Mouse (Mus musculus) olfactory bulb, adult 2 months (tissue): ENCODE results near the gene Msrb2. TPM values are rescaled to one million over a fixed set of nuclear protein-coding genes. Genes with fewer than 3 reads are reported as not detected.

Experiments used
- H3K27ac ChIP-seq: fragments of 200-500 bp; 2 replicates; pipeline ENCODE4 v1.5.1; 2012; ENCODE audit warnings: low read depth, low read length; ENCODE audit not compliant: insufficient read depth
- H3K4me1 ChIP-seq: fragments of 200-500 bp; 2 replicates; pipeline ENCODE4 v1.6.1; 2012; ENCODE audit warnings: low read length; ENCODE audit not compliant: control insufficient read depth, insufficient read depth
- H3K4me3 ChIP-seq: fragments of 200-500 bp; 2 replicates; pipeline ENCODE4 v1.5.1; 2012; ENCODE audit warnings: mild to moderate bottlenecking, low read depth, low read length, moderate library complexity; ENCODE audit not compliant: insufficient read depth
- CTCF ChIP-seq: fragments of 200-500 bp; IDR thresholded peaks from 2 replicates; pipeline ENCODE4 v1.5.1; 2012; ENCODE audit warnings: low read depth, mild to moderate bottlenecking, low read length, moderate library complexity; ENCODE audit not compliant: insufficient read depth
- POLR2A ChIP-seq: fragments of 200-500 bp; IDR thresholded peaks from 2 replicates; pipeline ENCODE4 v1.6.1; 2012; ENCODE audit warnings: mild to moderate bottlenecking, low read depth, low read length, moderate library complexity; ENCODE audit not compliant: insufficient read depth
- WGBS: fragments of 180-500 bp; shearing (Covaris S2); methylation state at CpG from one replicate; pipeline ENCODE4 v1.1.7; 2018; 5-methylcytosine and 5-hydroxymethylcytosine counted together
- polyA plus RNA-seq: library from polyadenylated mRNA; stranded (reverse); fragments of >200 nt; gene quantifications from 2 replicates; pipeline ENCODE4 v1.2.4, GENCODE M21; 2012; ENCODE audit warnings: low replicate concordance; ENCODE audit not compliant: missing spikeins, insufficient read depth, insufficient read length

Gene Msrb2
- polyA plus RNA-seq, 1 experiment, result not detected

GRCm38 (mm10) chr2:19350167-19350566, 21.1 kb upstream of the Msrb2 start:
- WGBS, result 85% methylated on average over 5 of the region's 5 CpGs
- no peak for TF ChIP-seq POLR2A
- Histone ChIP-seq H3K4me1 (peaks cover 3% of the 10 kb centered on the region; the same call in 1 of the 2 replicates), H3K4me3 (no peak overlapping the region), H3K27ac (no peak overlapping the region)

DNA sequence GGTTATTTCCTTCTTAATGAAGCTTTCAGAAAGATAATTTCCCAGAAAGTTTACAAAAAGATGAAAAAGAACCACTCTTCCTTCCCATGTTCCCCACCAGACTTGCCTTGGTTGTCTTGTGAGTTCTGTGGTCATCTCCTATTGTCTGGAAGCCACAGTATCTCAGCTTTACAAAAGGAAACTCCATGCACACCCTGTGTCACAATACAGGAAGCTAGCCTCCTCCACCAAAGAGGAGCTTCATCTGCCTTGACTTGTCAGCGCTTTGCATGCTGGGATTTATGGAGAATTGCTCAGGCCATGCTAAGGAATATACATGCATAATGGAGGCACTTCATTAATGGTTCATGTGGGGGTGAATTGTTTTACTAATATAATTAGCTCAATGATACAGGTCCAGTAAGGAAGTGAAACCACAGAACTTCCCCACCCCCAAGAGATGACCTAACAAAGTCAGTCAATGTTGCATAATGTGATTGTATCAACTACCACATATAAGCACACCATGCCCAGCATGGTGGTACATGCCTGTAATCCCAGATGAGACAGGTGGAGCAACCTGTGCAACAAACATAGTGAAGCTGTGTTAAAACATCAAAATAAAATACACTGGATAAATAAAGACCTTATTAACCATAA, 19.5 kb upstream of the Msrb2 start:
- Histone ChIP-seq H3K4me1 (no peaks in the 10 kb centered on the region), H3K27ac (no peak overlapping the region), H3K4me3 (no peak overlapping the region)
- WGBS, result 93% methylated on average over 1 of the region's 1 CpGs
- TF ChIP-seq POLR2A (no peak), CTCF (no peak)

DNA sequence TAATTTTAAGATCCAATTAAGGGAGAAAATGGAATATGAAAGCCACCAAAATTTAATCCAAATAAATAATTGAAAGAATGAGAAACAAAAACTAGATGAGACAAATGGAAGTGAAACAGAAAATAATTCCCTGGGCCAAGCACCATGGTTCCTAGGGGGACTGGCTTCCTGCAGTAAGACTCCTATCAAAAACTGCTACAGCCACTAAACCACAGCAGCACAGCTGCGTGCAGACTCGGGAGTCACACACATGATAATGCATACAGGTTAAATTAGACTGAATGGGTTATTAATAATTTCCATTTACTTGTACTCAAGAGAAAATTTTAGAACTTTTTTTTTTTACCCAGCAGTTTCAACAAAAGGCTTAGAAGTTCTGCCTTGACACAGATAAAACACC, 18.1 kb upstream of the Msrb2 start:
- TF ChIP-seq POLR2A, result no peak
- no peak for TF ChIP-seq CTCF
- 88% methylated on average over 2 of the region's 2 CpGs for WGBS
- no peak overlapping the region for H3K4me3 ChIP-seq
- no peaks in the 10 kb centered on the region for H3K4me1 ChIP-seq
- H3K27ac ChIP-seq, result no peak overlapping the region

DNA sequence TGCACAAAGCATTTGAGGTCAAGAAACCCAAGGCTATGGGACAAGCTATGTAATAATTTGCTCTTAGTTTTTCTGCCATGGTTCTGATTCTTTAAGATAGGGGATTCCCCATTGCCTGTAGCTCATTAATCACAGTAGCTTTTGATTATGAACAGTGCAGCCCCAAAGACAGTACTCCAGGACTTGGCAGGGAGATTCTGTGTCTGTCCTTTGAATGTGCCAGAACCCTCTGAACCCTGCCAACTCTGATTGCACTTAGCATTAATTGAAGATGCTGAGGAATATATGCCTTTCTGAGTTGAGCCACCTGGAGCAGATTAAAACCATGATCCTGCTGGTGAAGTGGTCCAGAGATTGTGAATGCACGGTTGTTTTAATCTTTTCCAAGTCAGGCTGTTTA, 8.4 kb upstream of the Msrb2 start:
- H3K4me3 ChIP-seq, result no peak overlapping the region
- WGBS, result 80% methylated on average over 1 of the region's 1 CpGs
- no peak for TF ChIP-seq POLR2A
- TF ChIP-seq CTCF, result no peak
- no peaks in the 10 kb centered on the region for H3K4me1 ChIP-seq
- H3K27ac ChIP-seq, result no peak overlapping the region

- TF ChIP-seq POLR2A, result no peak
- TF ChIP-seq CTCF, result no peak
- no peak overlapping the region for H3K4me3 ChIP-seq
- H3K27ac ChIP-seq, result no peak overlapping the region
- H3K4me1 ChIP-seq, result no peaks in the 10 kb centered on the region
- 33% methylated on average over 3 of the region's 3 CpGs for WGBS
These were observed 4.8 kb upstream of the Msrb2 start for GRCm38 (mm10) chr2:19366426-19366825.

DNA sequence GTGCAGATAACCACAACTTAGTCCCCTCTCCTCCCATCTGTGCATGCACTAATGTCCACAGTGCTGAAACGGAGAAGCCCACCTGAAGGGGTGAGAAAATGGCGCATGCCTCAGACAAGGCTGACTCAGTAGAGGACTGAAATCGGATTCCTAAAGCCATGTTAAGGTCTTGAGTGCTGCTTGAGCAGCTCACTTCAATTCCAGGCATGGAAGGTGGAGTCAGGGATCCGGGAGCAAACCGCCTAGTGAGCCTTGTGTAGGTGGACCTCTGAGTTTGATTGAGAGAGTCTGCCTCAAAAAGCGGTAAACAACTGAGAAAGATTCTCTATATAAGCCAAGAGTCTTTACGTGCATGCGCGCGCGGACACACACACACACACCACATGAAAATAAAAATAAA, 4.1 kb upstream of the Msrb2 start:
- Histone ChIP-seq H3K4me1 (peaks cover 2% of the 10 kb centered on the region; the same call in 1 of the 2 replicates), H3K27ac (no peak overlapping the region), H3K4me3 (no peak overlapping the region)
- 90% methylated on average over 11 of the region's 11 CpGs for WGBS
- TF ChIP-seq POLR2A (no peak), CTCF (no peak)

DNA sequence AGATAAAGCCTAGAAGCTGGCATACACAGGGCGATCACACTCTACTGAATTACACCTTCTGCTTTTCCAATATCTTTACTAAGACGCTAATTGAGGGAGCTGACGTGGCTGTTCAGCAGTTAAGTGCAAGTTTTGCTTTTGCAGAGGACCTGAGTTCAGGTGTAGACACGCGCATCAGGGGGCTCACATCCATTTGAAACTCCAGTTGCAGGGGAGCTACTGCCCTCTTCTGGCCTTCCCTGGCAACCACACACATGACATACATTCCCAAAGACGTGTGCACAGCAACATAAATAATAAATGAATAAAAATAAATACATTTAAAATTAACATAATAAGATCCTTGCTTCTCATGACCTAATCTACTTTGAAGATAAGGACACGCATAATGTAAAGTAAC, 2.5 kb downstream of the Msrb2 start:
- 93% methylated on average over 7 of the region's 7 CpGs for WGBS
- Histone ChIP-seq H3K4me1 (peaks cover 2% of the 10 kb centered on the region; the same call in 1 of the 2 replicates), H3K27ac (no peak overlapping the region), H3K4me3 (no peak overlapping the region)
- no peak for TF ChIP-seq POLR2A
- TF ChIP-seq CTCF, result no peak

DNA sequence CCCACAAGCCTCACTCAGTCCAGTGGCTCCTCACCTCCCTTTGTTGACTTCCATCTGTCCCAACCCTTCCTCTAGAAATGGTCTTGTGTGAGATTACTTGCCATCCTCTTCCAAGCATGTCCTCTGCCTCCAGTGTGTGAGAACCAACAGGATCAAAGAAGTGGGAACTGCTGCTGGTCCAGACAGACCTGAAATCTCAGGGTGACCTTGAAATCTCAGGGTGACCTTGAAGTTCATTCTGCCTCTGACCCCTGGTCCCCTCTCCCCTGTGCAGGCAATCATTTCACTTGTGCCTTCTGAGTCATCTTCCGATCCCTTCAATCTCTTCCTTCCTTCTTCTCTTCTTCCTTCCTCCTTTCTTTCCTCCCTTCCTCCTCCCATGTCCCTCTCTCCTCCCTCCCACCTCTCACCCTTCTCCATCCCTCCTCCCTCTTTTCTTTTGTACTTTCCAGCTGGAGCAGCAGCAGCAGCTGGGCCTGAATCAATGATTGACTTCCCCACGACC, 9.3 kb downstream of the Msrb2 start:
- 69% methylated on average over 2 of the region's 2 CpGs for WGBS
- Histone ChIP-seq H3K4me3 (no peak overlapping the region), H3K4me1 (peaks cover 6% of the 10 kb centered on the region; the same call in 1 of the 2 replicates), H3K27ac (no peak overlapping the region)
- TF ChIP-seq CTCF, result no peak
- no peak for TF ChIP-seq POLR2A

- no peak overlapping the region for H3K27ac ChIP-seq
- WGBS, result 20% methylated on average over 2 of the region's 2 CpGs
- H3K4me1 ChIP-seq, result peaks cover 6% of the 10 kb centered on the region; the same call in 1 of the 2 replicates
- TF ChIP-seq POLR2A, result no peak
- TF ChIP-seq CTCF, result no peak
- H3K4me3 ChIP-seq, result no peak overlapping the region
These were observed 9.7 kb downstream of the Msrb2 start for GRCm38 (mm10) chr2:19380986-19381385.
